Mouse (Mus musculus): ENCODE data around the gene Cttn. TPM values are rescaled to one million over a fixed set of nuclear protein-coding genes. Genes with fewer than 3 reads are reported as not detected.

Gene Cttn
- polyA plus RNA-seq, 1 experiment from 2014 or later, result 123 TPM

GRCm38 (mm10) chr7:144458881-144459280, 11.9 kb downstream of the Cttn start:
- H3K9ac ChIP-seq (ENCODE audit: low read depth, low read length), result no peak overlapping the region
- ATAC-seq, result no peak
- H3K27ac ChIP-seq (ENCODE audit: low read depth, low read length), result no peak overlapping the region
- no peaks in the 10 kb centered on the region for H3K9me3 ChIP-seq (ENCODE audit: control insufficient read depth)
- peaks cover 99% of the 10 kb centered on the region for H3K36me3 ChIP-seq (ENCODE audit: control insufficient read depth, insufficient read depth)
- H3K27me3 ChIP-seq (replicated peaks; ENCODE audit: control insufficient read depth, insufficient read depth, low read length), result no peaks in the 10 kb centered on the region
- 93% methylated on average over 1 of the region's 1 CpGs for WGBS
- TF ChIP-seq CTCF (IDR thresholded peaks at IDR 0.05; ENCODE audit: low read depth), result no peak
- no peaks in the 10 kb centered on the region for H3K4me1 ChIP-seq (replicated peaks; ENCODE audit: control insufficient read depth, insufficient read depth, low read length)
- no peak overlapping the region for H3K4me3 ChIP-seq (ENCODE audit: low read depth, low read length)
- H3K4me2 ChIP-seq (replicated peaks; ENCODE audit: low read depth), result no peak overlapping the region

DNA sequence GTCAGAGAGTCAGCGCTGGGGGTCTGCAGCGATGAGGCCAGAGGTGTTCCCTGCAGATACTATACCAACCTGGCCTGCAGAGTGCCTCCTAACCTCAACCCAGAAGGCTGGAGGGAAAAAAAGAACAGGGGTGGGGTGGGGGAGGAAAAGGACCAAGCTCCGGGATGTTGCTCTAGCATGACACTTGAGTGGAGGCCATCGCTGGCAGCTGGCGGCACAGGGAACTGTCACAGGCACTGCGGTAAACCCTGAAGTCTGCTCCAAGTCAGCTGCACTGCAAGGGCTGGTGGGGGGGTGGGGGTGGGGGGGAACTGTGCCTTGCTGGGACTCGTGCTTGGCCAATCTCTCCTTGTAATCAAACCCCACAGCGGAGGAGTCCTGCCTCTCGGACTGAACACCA, 20.1 kb downstream of the Cttn start:
- TF ChIP-seq CTCF (IDR thresholded peaks at IDR 0.05; ENCODE audit: low read depth), result no peak
- H3K4me3 ChIP-seq (ENCODE audit: low read depth, low read length), result no peak overlapping the region
- no peak overlapping the region for H3K27ac ChIP-seq (ENCODE audit: low read depth, low read length)
- no peak for ATAC-seq
- no peak overlapping the region for H3K9ac ChIP-seq (ENCODE audit: low read depth, low read length)
- H3K4me1 ChIP-seq (replicated peaks; ENCODE audit: control insufficient read depth, insufficient read depth, low read length), result no peaks in the 10 kb centered on the region
- no peaks in the 10 kb centered on the region for H3K27me3 ChIP-seq (replicated peaks; ENCODE audit: control insufficient read depth, insufficient read depth, low read length)
- peaks cover 95% of the 10 kb centered on the region for H3K36me3 ChIP-seq (ENCODE audit: control insufficient read depth, insufficient read depth)
- 91% methylated on average over 9 of the region's 9 CpGs for WGBS
- no peaks in the 10 kb centered on the region for H3K9me3 ChIP-seq (ENCODE audit: control insufficient read depth)
- H3K4me2 ChIP-seq (replicated peaks; ENCODE audit: low read depth), result no peak overlapping the region

- H3K36me3 ChIP-seq (ENCODE audit: control insufficient read depth, insufficient read depth), result peaks cover 95% of the 10 kb centered on the region
- no peaks in the 10 kb centered on the region for H3K9me3 ChIP-seq (ENCODE audit: control insufficient read depth)
- H3K4me2 ChIP-seq (replicated peaks; ENCODE audit: low read depth), result no peak overlapping the region
- WGBS, result 90% methylated on average over 13 of the region's 13 CpGs
- TF ChIP-seq CTCF (IDR thresholded peaks at IDR 0.05; ENCODE audit: low read depth), result no peak
- no peaks in the 10 kb centered on the region for H3K27me3 ChIP-seq (replicated peaks; ENCODE audit: control insufficient read depth, insufficient read depth, low read length)
- H3K9ac ChIP-seq (ENCODE audit: low read depth, low read length), result no peak overlapping the region
- H3K27ac ChIP-seq (ENCODE audit: low read depth, low read length), result no peak overlapping the region
- no peak overlapping the region for H3K4me3 ChIP-seq (ENCODE audit: low read depth, low read length)
- H3K4me1 ChIP-seq (replicated peaks; ENCODE audit: control insufficient read depth, insufficient read depth, low read length), result no peaks in the 10 kb centered on the region
- ATAC-seq, result no peak
These were observed 20.9 kb downstream of the Cttn start for GRCm38 (mm10) chr7:144449637-144450570.

- Histone ChIP-seq H3K27ac (ENCODE audit: low read depth, low read length) (no peak overlapping the region), H3K27me3 (replicated peaks; ENCODE audit: control insufficient read depth, insufficient read depth, low read length) (no peaks in the 10 kb centered on the region), H3K4me2 (replicated peaks; ENCODE audit: low read depth) (no peak overlapping the region), H3K9me3 (ENCODE audit: control insufficient read depth) (no peaks in the 10 kb centered on the region), H3K9ac (ENCODE audit: low read depth, low read length) (no peak overlapping the region), H3K36me3 (ENCODE audit: control insufficient read depth, insufficient read depth) (peaks cover 92% of the 10 kb centered on the region), H3K4me1 (replicated peaks; ENCODE audit: control insufficient read depth, insufficient read depth, low read length) (no peaks in the 10 kb centered on the region), H3K4me3 (ENCODE audit: low read depth, low read length) (no peak overlapping the region)
- 100% methylated on average over 1 of the region's 1 CpGs for WGBS
- no peak for TF ChIP-seq CTCF (IDR thresholded peaks at IDR 0.05; ENCODE audit: low read depth)
- ATAC-seq, result no peak
These were observed 22.6 kb downstream of the Cttn start for GRCm38 (mm10) chr7:144448186-144448585.

DNA sequence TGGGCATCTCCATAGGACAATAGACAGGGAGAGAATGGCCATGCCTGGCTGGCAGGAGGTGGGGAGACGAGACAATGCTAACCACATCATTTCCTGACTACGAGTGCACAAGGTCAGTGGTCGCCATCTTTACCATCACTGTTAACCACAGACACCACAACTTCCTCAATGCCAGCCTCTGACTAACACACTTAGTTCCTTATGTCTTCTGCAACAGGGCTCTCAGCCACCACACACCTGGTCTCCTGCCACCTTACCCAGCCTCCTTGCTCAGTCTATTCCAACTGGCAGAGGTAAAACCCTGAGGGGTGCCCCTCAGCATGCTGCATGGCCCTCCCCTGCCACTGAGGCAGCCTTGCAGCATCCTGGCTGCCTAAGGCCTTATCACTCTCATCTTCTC, 23.7 kb downstream of the Cttn start:
- Histone ChIP-seq H3K27ac (ENCODE audit: low read depth, low read length) (no peak overlapping the region), H3K27me3 (replicated peaks; ENCODE audit: control insufficient read depth, insufficient read depth, low read length) (no peaks in the 10 kb centered on the region), H3K9ac (ENCODE audit: low read depth, low read length) (no peak overlapping the region), H3K36me3 (ENCODE audit: control insufficient read depth, insufficient read depth) (peaks cover 92% of the 10 kb centered on the region), H3K4me1 (replicated peaks; ENCODE audit: control insufficient read depth, insufficient read depth, low read length) (no peaks in the 10 kb centered on the region), H3K4me2 (replicated peaks; ENCODE audit: low read depth) (no peak overlapping the region), H3K9me3 (ENCODE audit: control insufficient read depth) (no peaks in the 10 kb centered on the region), H3K4me3 (ENCODE audit: low read depth, low read length) (no peak overlapping the region)
- 92% methylated on average over 3 of the region's 3 CpGs for WGBS
- TF ChIP-seq CTCF (IDR thresholded peaks at IDR 0.05; ENCODE audit: low read depth), result no peak
- no peak for ATAC-seq

DNA sequence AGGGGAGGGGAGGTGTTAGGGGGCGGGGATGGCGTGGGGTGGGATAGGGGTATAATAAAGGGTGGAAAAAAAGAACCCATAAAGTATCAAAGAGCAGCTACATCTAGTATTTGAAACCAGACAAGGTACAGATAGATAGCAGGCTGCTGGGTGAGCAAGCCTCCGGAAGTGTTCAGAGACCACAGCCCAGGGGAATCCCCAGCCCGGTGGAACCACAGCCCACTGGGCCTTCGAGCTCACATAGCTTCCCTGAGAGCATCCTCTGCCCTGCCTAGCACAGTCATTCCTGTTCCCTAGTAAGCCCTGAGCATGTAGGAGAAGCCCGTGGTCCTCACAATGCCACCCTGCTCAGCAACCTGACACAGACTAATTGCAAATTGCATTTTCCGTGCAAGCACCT, 26.0 kb downstream of the Cttn start:
- H3K4me3 ChIP-seq (ENCODE audit: low read depth, low read length), result no peak overlapping the region
- no peak for TF ChIP-seq CTCF (IDR thresholded peaks at IDR 0.05; ENCODE audit: low read depth)
- peaks cover 91% of the 10 kb centered on the region for H3K36me3 ChIP-seq (ENCODE audit: control insufficient read depth, insufficient read depth)
- WGBS, result 88% methylated on average over 7 of the region's 7 CpGs
- H3K9ac ChIP-seq (ENCODE audit: low read depth, low read length), result no peak overlapping the region
- no peaks in the 10 kb centered on the region for H3K4me1 ChIP-seq (replicated peaks; ENCODE audit: control insufficient read depth, insufficient read depth, low read length)
- no peak overlapping the region for H3K27ac ChIP-seq (ENCODE audit: low read depth, low read length)
- H3K9me3 ChIP-seq (ENCODE audit: control insufficient read depth), result no peaks in the 10 kb centered on the region
- no peak for ATAC-seq
- no peak overlapping the region for H3K4me2 ChIP-seq (replicated peaks; ENCODE audit: low read depth)
- H3K27me3 ChIP-seq (replicated peaks; ENCODE audit: control insufficient read depth, insufficient read depth, low read length), result no peaks in the 10 kb centered on the region

Measured in intestine, postnatal 0 days (tissue).